Mouse (Mus musculus) kidney, adult 2 months (tissue): Measurements from ENCODE around the gene Ly86.

Experiments
- CTCF ChIP-seq: fragments of 200-500 bp; conservative IDR thresholded peaks from 2 replicates; pipeline ENCODE4 v1.5.1; 2011; ENCODE audit warnings: low read depth, mild to moderate bottlenecking, control low read depth, low read length, moderate library complexity, mixed read lengths; ENCODE audit not compliant: insufficient read depth, insufficient read length
- POLR2A ChIP-seq: fragments of 200-500 bp; IDR thresholded peaks from one replicate; pipeline ENCODE4 v1.6.1; 2011; ENCODE audit warnings: low read depth, low read length, control low read depth

DNA sequence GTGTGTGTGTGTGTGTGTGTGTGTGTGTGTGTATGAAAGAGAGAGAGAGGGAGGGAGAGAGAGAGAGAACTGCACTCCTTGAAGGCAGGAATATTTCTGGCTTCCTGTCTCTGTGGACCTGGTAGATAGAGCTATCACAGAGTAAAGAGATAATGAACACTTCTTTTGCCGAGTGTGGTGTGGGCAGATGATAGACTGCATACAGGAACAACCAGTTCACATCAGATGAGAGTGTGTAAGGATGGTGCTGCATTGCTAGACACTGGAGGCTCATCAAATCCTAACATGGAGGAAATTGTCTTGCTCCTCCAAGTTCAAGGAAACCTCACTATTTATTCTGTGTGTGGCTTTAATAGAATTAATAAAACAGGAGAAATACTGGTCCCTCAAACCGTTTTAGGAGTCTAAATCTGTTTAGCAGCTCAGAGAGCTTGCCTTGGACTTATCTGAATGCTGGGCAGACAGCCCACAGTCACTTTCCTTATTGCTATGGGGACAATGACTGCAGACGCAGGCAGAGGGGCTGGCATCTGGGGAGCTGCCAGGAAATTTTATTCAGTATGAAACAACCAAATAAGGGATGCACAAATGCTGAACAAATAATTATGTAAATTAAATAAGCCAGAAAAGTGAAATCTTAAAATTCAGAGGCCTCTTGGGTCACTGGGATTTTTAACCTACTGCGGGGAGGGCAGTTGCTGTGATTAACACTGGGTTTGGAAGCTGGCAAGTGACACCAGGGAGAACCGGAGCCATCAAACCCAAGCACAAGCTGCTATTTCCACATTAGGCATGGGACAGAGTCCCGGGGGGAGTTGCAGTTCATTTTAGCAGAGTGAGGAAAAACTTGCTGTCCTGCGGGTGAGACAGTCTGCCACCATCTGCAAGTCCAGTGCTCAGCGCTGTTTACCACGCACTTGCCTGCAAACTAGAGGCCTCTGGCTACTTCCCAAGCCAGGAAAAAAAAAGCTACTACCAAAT, 43.5 kb downstream of the Ly86 start:
- TF ChIP-seq CTCF, result no peak
- no peak for TF ChIP-seq POLR2A
